Mouse (Mus musculus): ENCODE data around the gene Bclaf3. TPM values are rescaled to one million over a fixed set of nuclear protein-coding genes. Genes with fewer than 3 reads are reported as not detected.
"Not testable (repeated sequence)": the region's sequence is repeated elsewhere in the genome, so short reads cannot be mapped to it uniquely, and the experiment has no call there.

Bclaf3 gene
- total RNA-seq (2021) = 1 to 10 TPM; 3.0 to 4.1 TPM

GRCm38 (mm10) chrX:159526388-159526787, at the start of gene Bclaf3:
Gene Bclaf3, plus strand, starts transcription at chrX:159526688.
- DNase-seq = no peak

GRCm38 (mm10) chrX:159478243-159478940, 48.1 kb upstream of the Bclaf3 start:
- intact Hi-C loops (cut with DNase I); DNase-seq: not testable (repeated sequence)

More at GRCm38 (mm10) chrX:159526388-159526787, at the start of gene Bclaf3:
- intact Hi-C loops (cut with DNase I) = no loop called here

- no peak for DNase-seq
- intact Hi-C loops (cut with DNase I) = no loop called here
Observed at GRCm38 (mm10) chrX:159484247-159484646, 42.2 kb upstream of the Bclaf3 start.

GRCm38 (mm10) chrX:159503181-159503580, 23.3 kb upstream of the Bclaf3 start:
- intact Hi-C loops (cut with DNase I) = no loop called here

GRCm38 (mm10) chrX:159508331-159509036, 18.0 kb upstream of the Bclaf3 start:
- no peak for DNase-seq
- intact Hi-C loops (cut with DNase I) = no loop called here

More at GRCm38 (mm10) chrX:159503181-159503580, 23.3 kb upstream of the Bclaf3 start:
- no peak for DNase-seq

GRCm38 (mm10) chrX:159509042-159509441, 17.4 kb upstream of the Bclaf3 start:
- intact Hi-C loops (cut with DNase I) = no loop called here

GRCm38 (mm10) chrX:159509847-159510715, 16.4 kb upstream of the Bclaf3 start:
- intact Hi-C loops (cut with DNase I) = no loop called here

More at GRCm38 (mm10) chrX:159509042-159509441, 17.4 kb upstream of the Bclaf3 start:
- DNase-seq = no peak

GRCm38 (mm10) chrX:159510716-159511051, 15.8 kb upstream of the Bclaf3 start:
- intact Hi-C loops (cut with DNase I) = no loop called here
- DNase-seq = no peak

More at GRCm38 (mm10) chrX:159509847-159510715, 16.4 kb upstream of the Bclaf3 start:
- no peak for DNase-seq

- intact Hi-C loops (cut with DNase I) = no loop called here
- DNase-seq = no peak
Observed at GRCm38 (mm10) chrX:159515599-159515998, 10.9 kb upstream of the Bclaf3 start.

GRCm38 (mm10) chrX:159521780-159522179, 4.7 kb upstream of the Bclaf3 start:
- DNase-seq = no peak
- intact Hi-C loops (cut with DNase I) = no loop called here

GRCm38 (mm10) chrX:159522651-159523050, 3.8 kb upstream of the Bclaf3 start:
- no peak for DNase-seq
- intact Hi-C loops (cut with DNase I) = no loop called here

- peak; percentile 92 to 94 for DNase-seq
- intact Hi-C loops (cut with DNase I) = loop anchor here (1.0 to 10.0 kb wide), 4 partner anchors 75 to 602 kb away; partner anchors contain the start of genes Pdha1 and Sh3kbp1
Observed at GRCm38 (mm10) chrX:159532427-159532810, 5.9 kb downstream of the Bclaf3 start.

GRCm38 (mm10) chrX:159532811-159533462, 6.4 kb downstream of the Bclaf3 start:
- peak in 1 of 2 experiments; percentile 28 for DNase-seq
- intact Hi-C loops (cut with DNase I) = loop anchor here (1.0 to 10.0 kb wide), 4 partner anchors 74 to 602 kb away; partner anchors contain the start of genes Pdha1 and Sh3kbp1

GRCm38 (mm10) chrX:159541936-159542335, 15.4 kb downstream of the Bclaf3 start:
- intact Hi-C loops (cut with DNase I) = no loop called here
- no peak for DNase-seq

GRCm38 (mm10) chrX:159547093-159547492, 20.6 kb downstream of the Bclaf3 start:
- no peak for DNase-seq
- intact Hi-C loops (cut with DNase I) = no loop called here

- intact Hi-C loops (cut with DNase I); DNase-seq: not testable (repeated sequence)
Observed at GRCm38 (mm10) chrX:159584738-159585137, 58.2 kb downstream of the Bclaf3 start.

GRCm38 (mm10) chrX:159591633-159592032, 65.1 kb downstream of the Bclaf3 start:
- intact Hi-C loops (cut with DNase I) = no loop called here
- DNase-seq = no peak

GRCm38 (mm10) chrX:159597502-159597901, 71.0 kb downstream of the Bclaf3 start:
- intact Hi-C loops (cut with DNase I) = no loop called here
- DNase-seq = no peak

GRCm38 (mm10) chrX:159604832-159605231, 78.3 kb downstream of the Bclaf3 start:
- no peak for DNase-seq
- intact Hi-C loops (cut with DNase I) = no loop called here

GRCm38 (mm10) chrX:159606936-159607335, 80.4 kb downstream of the Bclaf3 start:
- intact Hi-C loops (cut with DNase I) = loop anchor here (1.0 to 2.0 kb wide), 2 partner anchors 75 to 164 kb away; no protein-coding TSS in a partner anchor
- peak in 1 of 2 experiments; percentile 3 for DNase-seq

Measured in heart, postnatal 36 days (tissue).